Mouse (Mus musculus): ENCODE data around the gene Crat. TPM values are rescaled to one million over a fixed set of nuclear protein-coding genes. Genes with fewer than 3 reads are reported as not detected.

Crat gene
- polyA plus RNA-seq, 1 experiment from 2014 or later, result 164 TPM

- ATAC-seq (replicated peaks; ENCODE audit: extremely low read depth, insufficient read depth, low FRiP score), result no peak
- H3K27ac ChIP-seq (ENCODE audit: low read length), result no peak overlapping the region
- no peak overlapping the region for H3K9ac ChIP-seq (ENCODE audit: low read length)
- peaks cover 73% of the 10 kb centered on the region for H3K36me3 ChIP-seq (ENCODE audit: control insufficient read depth, insufficient read depth)
- 75% methylated on average over 5 of the region's 5 CpGs for WGBS
- H3K4me1 ChIP-seq (ENCODE audit: control insufficient read depth, insufficient read depth, low read length), result no peaks in the 10 kb centered on the region
- no peaks in the 10 kb centered on the region for H3K9me3 ChIP-seq (replicated peaks; ENCODE audit: control insufficient read depth, low read length)
- H3K4me3 ChIP-seq (ENCODE audit: low read length), result no peak overlapping the region
- no peaks in the 10 kb centered on the region for H3K27me3 ChIP-seq (ENCODE audit: control insufficient read depth, insufficient read depth, low read length)
- no peak overlapping the region for H3K4me2 ChIP-seq (ENCODE audit: low read depth, low read length)
Observed at GRCm38 (mm10) chr2:30377721-30378120, 37.9 kb downstream of the Crat start.

DNA sequence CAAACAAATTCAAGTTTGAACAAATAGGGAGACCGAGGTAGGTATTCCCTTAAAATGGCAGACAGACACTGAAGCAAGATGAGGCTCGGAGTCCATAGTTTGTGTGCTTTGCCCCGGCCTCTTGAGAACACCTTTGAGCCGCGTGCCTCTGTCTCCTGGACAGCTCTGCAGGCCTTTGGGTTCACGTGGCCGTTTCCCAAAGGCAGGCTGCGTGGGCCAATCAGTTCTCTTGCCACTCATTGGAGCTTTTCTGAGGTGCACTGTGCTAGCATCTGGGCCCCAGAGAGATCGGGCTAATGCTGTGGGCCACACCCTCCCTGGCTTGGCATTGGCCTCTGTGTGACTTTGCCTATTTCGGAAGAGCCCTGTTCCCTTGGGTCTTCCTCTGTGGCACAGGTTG is 39.7 kb downstream of the Crat start:
- no peak for ATAC-seq (replicated peaks; ENCODE audit: extremely low read depth, insufficient read depth, low FRiP score)
- 93% methylated on average over 10 of the region's 10 CpGs for WGBS
- Histone ChIP-seq H3K4me3 (ENCODE audit: low read length) (no peak overlapping the region), H3K27ac (ENCODE audit: low read length) (no peak overlapping the region), H3K9me3 (replicated peaks; ENCODE audit: control insufficient read depth, low read length) (no peaks in the 10 kb centered on the region), H3K27me3 (ENCODE audit: control insufficient read depth, insufficient read depth, low read length) (no peaks in the 10 kb centered on the region), H3K4me2 (ENCODE audit: low read depth, low read length) (no peak overlapping the region), H3K36me3 (ENCODE audit: control insufficient read depth, insufficient read depth) (peaks cover 74% of the 10 kb centered on the region), H3K9ac (ENCODE audit: low read length) (no peak overlapping the region), H3K4me1 (ENCODE audit: control insufficient read depth, insufficient read depth, low read length) (no peaks in the 10 kb centered on the region)

GRCm38 (mm10) chr2:30372726-30373125 is 42.9 kb downstream of the Crat start:
- H3K9ac ChIP-seq (ENCODE audit: low read length), result no peak overlapping the region
- H3K4me2 ChIP-seq (ENCODE audit: low read depth, low read length), result no peak overlapping the region
- no peak for ATAC-seq (replicated peaks; ENCODE audit: extremely low read depth, insufficient read depth, low FRiP score)
- H3K4me3 ChIP-seq (ENCODE audit: low read length), result no peak overlapping the region
- H3K9me3 ChIP-seq (replicated peaks; ENCODE audit: control insufficient read depth, low read length), result no peaks in the 10 kb centered on the region
- H3K27me3 ChIP-seq (ENCODE audit: control insufficient read depth, insufficient read depth, low read length), result no peaks in the 10 kb centered on the region
- 93% methylated on average over 5 of the region's 5 CpGs for WGBS
- peaks cover 85% of the 10 kb centered on the region for H3K36me3 ChIP-seq (ENCODE audit: control insufficient read depth, insufficient read depth)
- no peak overlapping the region for H3K27ac ChIP-seq (ENCODE audit: low read length)
- H3K4me1 ChIP-seq (ENCODE audit: control insufficient read depth, insufficient read depth, low read length), result no peaks in the 10 kb centered on the region

DNA sequence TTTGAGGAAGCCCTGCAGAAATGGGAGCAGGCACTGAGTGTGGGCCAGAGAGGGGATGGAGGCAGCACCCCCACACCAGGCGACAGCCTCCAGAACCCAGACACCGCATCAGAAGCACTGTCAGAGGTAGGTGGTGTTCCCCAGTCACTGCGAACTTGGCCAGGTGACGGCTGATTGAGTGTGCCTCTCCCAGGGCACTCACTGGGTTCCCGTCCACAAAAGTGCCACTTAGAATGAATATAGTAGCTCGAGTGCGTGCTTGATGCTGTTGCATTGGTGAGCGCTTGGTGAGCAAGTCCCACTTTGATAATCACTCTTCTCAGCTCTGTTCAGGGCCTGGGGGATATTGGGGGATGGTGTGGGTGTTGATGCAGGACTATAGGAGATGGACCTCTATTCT is 44.1 kb downstream of the Crat start:
- Histone ChIP-seq H3K9ac (ENCODE audit: low read length) (no peak overlapping the region), H3K27me3 (ENCODE audit: control insufficient read depth, insufficient read depth, low read length) (no peaks in the 10 kb centered on the region), H3K27ac (ENCODE audit: low read length) (no peak overlapping the region), H3K9me3 (replicated peaks; ENCODE audit: control insufficient read depth, low read length) (no peaks in the 10 kb centered on the region), H3K4me1 (ENCODE audit: control insufficient read depth, insufficient read depth, low read length) (peaks cover 1% of the 10 kb centered on the region), H3K36me3 (ENCODE audit: control insufficient read depth, insufficient read depth) (peaks cover 79% of the 10 kb centered on the region), H3K4me3 (ENCODE audit: low read length) (no peak overlapping the region), H3K4me2 (ENCODE audit: low read depth, low read length) (no peak overlapping the region)
- WGBS, result 87% methylated on average over 8 of the region's 8 CpGs
- no peak for ATAC-seq (replicated peaks; ENCODE audit: extremely low read depth, insufficient read depth, low FRiP score)

DNA sequence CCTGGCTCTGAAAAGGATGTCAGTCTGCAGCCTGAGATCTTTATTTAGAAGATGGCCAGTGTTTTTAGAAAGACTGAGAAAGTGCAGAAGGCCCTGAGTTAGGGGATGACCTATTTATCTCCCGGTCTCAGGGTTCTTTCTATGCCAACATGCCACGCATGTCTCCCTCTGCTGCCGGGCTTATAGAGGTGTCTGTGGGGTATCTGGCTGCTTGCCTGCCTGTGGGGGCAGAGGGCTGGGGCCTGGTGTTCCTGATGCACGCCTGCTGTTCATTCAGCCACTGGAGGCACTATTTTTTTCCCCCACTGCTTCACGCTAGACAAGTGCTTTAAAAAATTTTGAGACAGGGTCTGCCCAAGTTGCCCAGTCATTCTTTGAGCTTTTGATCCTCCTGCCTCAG is 49.4 kb downstream of the Crat start:
- Histone ChIP-seq H3K27ac (ENCODE audit: low read length) (peak overlapping the region; percentile 91), H3K4me2 (ENCODE audit: low read depth, low read length) (peak overlapping the region; percentile 91), H3K4me3 (ENCODE audit: low read length) (no peak overlapping the region)

DNA sequence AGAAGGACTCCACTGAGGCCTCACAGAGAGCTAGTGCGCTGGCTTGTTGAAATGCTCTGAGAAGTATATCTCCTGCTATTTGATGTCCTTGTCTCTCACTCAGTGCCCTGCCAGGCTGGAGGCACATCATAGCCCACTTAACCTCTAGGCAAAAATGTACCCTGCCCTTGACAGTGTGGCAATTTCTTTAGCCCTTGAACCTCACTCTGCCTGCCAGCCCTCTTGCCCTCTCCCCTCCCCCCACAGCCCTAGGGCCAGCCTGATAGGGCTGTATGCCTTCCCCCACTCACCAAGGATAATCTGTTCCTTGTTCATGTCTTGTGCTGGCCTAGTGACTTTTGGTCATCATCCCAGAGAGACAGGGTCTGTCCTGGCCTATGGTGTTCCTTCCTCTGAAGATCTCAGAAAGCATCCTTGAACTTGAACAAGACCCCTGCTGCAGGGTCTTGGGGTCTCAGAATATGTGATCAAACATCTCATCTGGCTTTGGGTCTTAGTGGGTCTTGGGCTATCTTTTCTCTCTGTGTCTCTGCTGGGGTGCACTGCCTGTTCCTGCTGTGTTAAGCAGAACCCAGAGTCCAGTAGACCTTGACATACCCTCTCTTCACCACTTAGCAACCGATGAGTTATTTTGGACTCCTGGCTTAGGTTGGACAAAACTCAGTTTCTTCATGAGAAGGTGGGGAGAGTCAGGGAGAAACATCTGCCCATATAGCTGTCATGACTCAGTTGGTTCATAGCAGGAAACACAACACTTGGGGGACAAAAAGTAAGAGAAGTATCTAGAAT is 50.1 kb downstream of the Crat start:
- no peak for ATAC-seq (replicated peaks; ENCODE audit: extremely low read depth, insufficient read depth, low FRiP score)
- H3K9me3 ChIP-seq (replicated peaks; ENCODE audit: control insufficient read depth, low read length), result no peaks in the 10 kb centered on the region; the same call in 1 of the 2 replicates
- H3K4me3 ChIP-seq (ENCODE audit: low read length), result peak overlapping the region; percentile 88
- peak overlapping the region; percentile 91 for H3K4me2 ChIP-seq (ENCODE audit: low read depth, low read length)
- H3K36me3 ChIP-seq (ENCODE audit: control insufficient read depth, insufficient read depth), result peaks cover 28% of the 10 kb centered on the region
- peak overlapping the region; percentile 93 for H3K9ac ChIP-seq (ENCODE audit: low read length)
- WGBS, result 57% methylated on average over 2 of the region's 2 CpGs
- H3K27ac ChIP-seq (ENCODE audit: low read length), result peak overlapping the region; percentile 91
- H3K27me3 ChIP-seq (ENCODE audit: control insufficient read depth, insufficient read depth, low read length), result no peaks in the 10 kb centered on the region
- peaks cover 19% of the 10 kb centered on the region for H3K4me1 ChIP-seq (ENCODE audit: control insufficient read depth, insufficient read depth, low read length)

More for the DNA sequence above, 49.4 kb downstream of the Crat start:
- Histone ChIP-seq H3K9ac (ENCODE audit: low read length) (no peak overlapping the region), H3K4me1 (ENCODE audit: control insufficient read depth, insufficient read depth, low read length) (peaks cover 19% of the 10 kb centered on the region), H3K36me3 (ENCODE audit: control insufficient read depth, insufficient read depth) (peaks cover 36% of the 10 kb centered on the region), H3K9me3 (replicated peaks; ENCODE audit: control insufficient read depth, low read length) (no peaks in the 10 kb centered on the region; the same call in 1 of the 2 replicates), H3K27me3 (ENCODE audit: control insufficient read depth, insufficient read depth, low read length) (no peaks in the 10 kb centered on the region)
- no peak for ATAC-seq (replicated peaks; ENCODE audit: extremely low read depth, insufficient read depth, low FRiP score)
- 18% methylated on average over 5 of the region's 5 CpGs for WGBS

- ATAC-seq (replicated peaks; ENCODE audit: extremely low read depth, insufficient read depth, low FRiP score), result peak; percentile 99
- H3K36me3 ChIP-seq (ENCODE audit: control insufficient read depth, insufficient read depth), result peaks cover 16% of the 10 kb centered on the region
Observed at GRCm38 (mm10) chr2:30363773-30364650, 51.6 kb downstream of the Crat start, which contains the start of gene Miga2. Gene Miga2, plus strand, starts transcription at chr2:30364233.

DNA sequence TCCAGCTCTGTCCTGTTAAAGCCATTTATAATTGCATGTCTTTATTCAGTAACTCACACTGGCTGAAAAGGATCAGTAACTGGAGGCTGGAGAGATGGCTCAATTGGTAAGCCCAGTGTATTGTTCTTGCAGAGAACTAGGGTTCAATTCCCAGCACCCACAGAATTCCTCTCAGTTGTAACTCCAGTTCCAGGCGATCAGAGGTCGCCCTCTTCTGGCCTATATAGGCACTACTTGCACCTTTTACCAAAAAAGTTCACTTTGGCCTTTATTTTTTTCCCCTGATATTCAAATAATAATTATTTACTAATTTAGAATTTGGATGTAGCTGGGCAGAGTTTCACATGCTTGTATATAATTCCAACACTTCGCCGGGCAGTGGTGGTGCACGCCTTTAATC is 52.7 kb downstream of the Crat start:
- no peak overlapping the region for H3K9ac ChIP-seq (ENCODE audit: low read length)
- no peak overlapping the region for H3K27ac ChIP-seq (ENCODE audit: low read length)
- 72% methylated on average over 5 of the region's 5 CpGs for WGBS
- no peak overlapping the region for H3K4me3 ChIP-seq (ENCODE audit: low read length)
- H3K4me1 ChIP-seq (ENCODE audit: control insufficient read depth, insufficient read depth, low read length), result peaks cover 27% of the 10 kb centered on the region
- no peak for ATAC-seq (replicated peaks; ENCODE audit: extremely low read depth, insufficient read depth, low FRiP score)
- no peaks in the 10 kb centered on the region for H3K27me3 ChIP-seq (ENCODE audit: control insufficient read depth, insufficient read depth, low read length)
- H3K9me3 ChIP-seq (replicated peaks; ENCODE audit: control insufficient read depth, low read length), result no peaks in the 10 kb centered on the region; the same call in 1 of the 2 replicates
- H3K4me2 ChIP-seq (ENCODE audit: low read depth, low read length), result no peak overlapping the region
- peaks cover 4% of the 10 kb centered on the region for H3K36me3 ChIP-seq (ENCODE audit: control insufficient read depth, insufficient read depth)

More at GRCm38 (mm10) chr2:30363773-30364650, 51.6 kb downstream of the Crat start, which contains the start of gene Miga2:
- WGBS, result under 1% methylated on average over 54 of the region's 54 CpGs
- Histone ChIP-seq H3K4me3 (ENCODE audit: low read length) (peak within 1 kb of the TSS; percentile 88), H3K27ac (ENCODE audit: low read length) (peak within 1 kb of the TSS; percentile 91), H3K4me2 (ENCODE audit: low read depth, low read length) (peak within 1 kb of the TSS; percentile 91), H3K27me3 (ENCODE audit: control insufficient read depth, insufficient read depth, low read length) (no peaks in the 10 kb centered on the region), H3K9ac (ENCODE audit: low read length) (peak within 1 kb of the TSS; percentile 93), H3K9me3 (replicated peaks; ENCODE audit: control insufficient read depth, low read length) (no peaks in the 10 kb centered on the region; the same call in 1 of the 2 replicates), H3K4me1 (ENCODE audit: control insufficient read depth, insufficient read depth, low read length) (peaks cover 19% of the 10 kb centered on the region)

Measured in heart, embryonic 16.5 days (tissue).